Mouse (Mus musculus): ENCODE measurements around the gene Serpina3a. TPM values are rescaled to one million over a fixed set of nuclear protein-coding genes. Genes with fewer than 3 reads are reported as not detected.
"Not testable (repeated sequence)": the region's sequence is repeated elsewhere in the genome, so short reads cannot be mapped to it uniquely, and the experiment has no call there.

Gene Serpina3a
- total RNA-seq (2021): not detected
- long read RNA-seq, experiment 1: 0 reads
- long read RNA-seq, experiment 2: 0 reads

DNA sequence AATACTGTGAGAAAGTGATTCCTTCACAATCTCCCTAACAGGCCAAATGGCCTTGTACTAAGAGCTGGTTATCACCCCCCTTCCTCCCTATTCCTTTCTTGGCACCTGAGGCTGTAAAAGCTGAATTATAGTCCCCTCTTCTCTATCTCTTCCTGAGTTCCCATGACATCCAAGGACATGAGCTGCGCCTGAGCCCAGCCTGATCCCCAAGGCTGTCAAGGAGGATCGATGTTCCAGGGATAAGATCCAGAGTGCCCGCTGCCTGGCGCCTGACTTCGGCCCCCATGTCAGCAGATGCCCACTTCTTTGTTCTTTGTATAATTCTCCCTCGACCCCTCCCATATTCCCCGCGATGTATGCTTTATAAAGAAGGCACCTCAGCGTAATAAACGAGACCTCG lies at the start of gene Serpina3a:
Serpina3a (plus strand) TSS at position 392 of the 400 bp plus-strand sequence.
- not testable (repeated sequence) for DNase-seq (ENCODE audit: low spot score in 2 of 2)

GRCm38 (mm10) chr12:104064532-104064931 lies 48.0 kb upstream of the Serpina3a start:
- DNase-seq (ENCODE audit: low spot score in 2 of 2): no peak

GRCm38 (mm10) chr12:104064996-104065395 lies 47.5 kb upstream of the Serpina3a start:
- no peak for DNase-seq (ENCODE audit: low spot score in 2 of 2)

DNA sequence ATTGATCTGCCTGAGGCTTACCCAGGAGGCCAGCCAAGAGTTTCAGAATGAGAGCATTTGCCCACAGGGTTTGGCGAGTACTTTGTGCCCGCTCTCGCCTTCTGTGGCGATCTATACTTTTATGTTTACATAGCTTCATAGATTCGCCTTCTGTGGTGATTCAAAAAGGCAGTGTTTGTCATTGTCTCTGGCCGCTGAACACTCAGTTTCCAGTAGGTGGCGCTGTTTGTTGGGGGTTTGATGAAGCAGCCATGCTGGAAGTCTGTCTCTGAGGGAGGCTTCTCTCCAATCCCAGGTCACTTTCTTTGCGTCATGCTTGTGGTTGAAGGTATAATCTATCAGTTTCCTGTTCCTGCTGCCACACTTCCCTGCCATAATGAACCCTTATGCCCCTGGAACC lies 46.3 kb upstream of the Serpina3a start:
- DNase-seq (ENCODE audit: low spot score in 2 of 2): peak; percentile 68 to 73

DNA sequence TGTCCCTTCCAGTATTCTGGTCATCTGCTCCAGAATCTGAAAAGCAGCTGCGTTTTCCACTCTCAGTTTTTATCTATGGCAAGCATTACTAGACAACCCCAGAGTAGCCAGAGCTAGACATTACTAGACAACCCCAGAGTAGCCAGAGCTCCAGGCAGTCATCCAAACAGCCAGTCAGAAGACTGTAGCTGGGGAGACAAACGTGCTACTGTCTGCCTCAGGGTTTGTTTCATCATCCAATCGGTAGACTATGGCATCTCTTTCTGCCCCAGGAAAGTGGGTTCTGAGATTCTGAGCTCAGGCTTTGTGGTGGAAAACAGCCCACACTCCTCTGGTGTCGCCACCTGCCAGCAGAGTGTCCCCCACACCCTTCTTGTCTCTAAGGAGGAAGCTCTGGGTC lies 45.0 kb upstream of the Serpina3a start:
- DNase-seq (ENCODE audit: low spot score in 2 of 2): peak; percentile 53 to 70

GRCm38 (mm10) chr12:104069620-104070019 lies 42.9 kb upstream of the Serpina3a start:
- DNase-seq (ENCODE audit: low spot score in 2 of 2): peak; percentile 75 to 82

GRCm38 (mm10) chr12:104071708-104072107 lies 40.8 kb upstream of the Serpina3a start:
- DNase-seq (ENCODE audit: low spot score in 2 of 2): no peak

GRCm38 (mm10) chr12:104072286-104072685 lies 40.2 kb upstream of the Serpina3a start:
- peak; percentile 36 to 51 for DNase-seq (ENCODE audit: low spot score in 2 of 2)

GRCm38 (mm10) chr12:104090119-104090518 lies 22.4 kb upstream of the Serpina3a start:
- DNase-seq (ENCODE audit: low spot score in 2 of 2): no peak

DNA sequence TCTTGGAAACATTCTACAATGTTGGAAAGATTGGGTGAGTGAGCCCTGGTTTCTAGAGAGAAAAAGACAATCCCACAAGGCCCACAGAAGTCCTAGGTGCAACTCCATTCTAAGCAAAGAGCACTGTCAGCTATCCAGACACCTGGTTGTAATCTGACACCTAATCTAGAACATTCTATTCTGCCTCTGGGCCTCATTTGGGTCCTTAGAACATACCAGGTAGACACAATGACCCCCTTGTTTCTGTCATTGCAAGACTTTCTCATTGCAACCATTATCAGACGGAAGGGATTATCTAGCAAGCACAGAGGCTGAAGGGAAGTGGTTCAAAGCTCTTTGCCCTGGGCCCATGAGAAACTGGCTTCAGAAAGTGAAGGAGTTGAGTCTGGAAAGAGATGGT lies 21.2 kb upstream of the Serpina3a start:
- no peak for DNase-seq (ENCODE audit: low spot score in 2 of 2)

DNA sequence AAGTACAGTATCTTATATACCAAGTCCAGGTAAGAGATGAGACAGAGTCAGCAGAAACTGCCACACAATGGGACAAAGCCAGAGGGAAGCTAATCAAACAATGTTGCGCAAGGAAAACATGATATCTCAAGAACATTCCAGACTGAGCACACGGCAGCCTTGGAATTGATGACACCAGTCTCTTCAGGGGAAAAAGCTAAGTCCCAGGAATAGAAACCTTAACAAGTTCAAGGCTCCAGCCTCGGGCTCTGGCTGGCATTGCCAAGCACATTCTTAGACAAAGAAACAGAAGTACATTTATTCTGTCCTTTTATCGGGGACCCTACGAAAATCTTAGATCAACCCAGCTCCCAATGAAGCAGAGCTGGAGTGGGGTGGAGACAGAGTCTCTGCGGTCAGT lies 11.8 kb upstream of the Serpina3a start, which contains the start of gene Serpina5:
Serpina5 (plus strand) TSS at position 346 of the 400 bp plus-strand sequence.
- DNase-seq (ENCODE audit: low spot score in 2 of 2): no peak

DNA sequence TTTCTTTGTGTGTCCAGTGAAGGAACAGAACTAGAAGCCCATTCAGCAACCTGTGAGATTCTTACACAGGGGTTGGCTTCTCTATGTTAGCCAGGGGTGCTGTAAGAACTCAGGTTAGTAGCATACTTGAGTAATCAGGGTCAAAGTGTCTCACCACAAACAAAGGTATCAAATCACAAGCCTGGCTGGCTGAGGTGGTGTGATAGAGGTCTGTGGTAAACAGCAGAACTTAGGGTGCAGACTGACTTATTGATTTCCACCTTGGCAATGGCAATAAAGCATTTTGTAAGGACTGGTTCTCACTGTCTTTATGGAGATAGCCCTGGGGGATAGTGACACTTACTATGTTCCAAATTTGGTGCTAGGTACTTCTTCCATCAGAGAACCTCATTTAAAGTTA lies 6.7 kb upstream of the Serpina3a start:
- DNase-seq (ENCODE audit: low spot score in 2 of 2): no peak

DNA sequence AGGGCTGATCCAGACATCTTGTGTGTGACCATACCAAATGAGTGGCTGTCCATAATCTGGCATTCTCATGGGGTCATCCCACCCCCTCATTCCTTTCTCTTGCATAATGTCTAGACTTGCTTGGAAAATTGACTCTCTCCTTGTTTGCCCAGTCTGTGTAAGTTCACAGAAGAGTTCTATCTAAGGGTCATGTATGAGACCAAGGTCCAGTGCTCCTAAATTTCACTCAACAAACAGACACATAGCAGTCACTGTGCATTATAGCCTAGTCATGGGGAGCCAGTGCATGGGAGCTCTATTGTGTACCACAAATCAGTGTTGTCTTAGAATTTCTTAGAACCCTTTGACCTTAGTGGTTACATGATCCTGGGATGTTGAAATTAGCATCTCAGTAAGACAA lies 5.6 kb upstream of the Serpina3a start:
- no peak for DNase-seq (ENCODE audit: low spot score in 2 of 2)

DNA sequence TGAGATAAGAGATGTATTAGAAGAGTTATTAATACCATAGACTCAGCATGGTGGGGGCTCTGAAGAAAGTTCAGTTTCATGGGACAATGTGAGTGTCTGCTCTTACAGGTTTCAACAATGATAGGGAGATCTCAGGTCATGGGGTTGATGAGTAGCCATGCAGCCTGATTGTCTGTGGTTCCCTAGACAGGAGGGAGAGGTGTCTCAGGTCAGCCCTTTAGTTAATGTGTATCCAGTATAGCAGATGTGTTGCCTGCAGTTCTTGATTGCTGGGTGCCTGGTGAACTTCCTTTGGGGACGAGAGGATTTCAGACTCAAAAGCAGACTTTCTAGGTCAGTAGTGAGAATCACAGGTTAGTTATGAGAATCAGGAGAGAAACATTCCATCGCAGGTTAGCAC lies 4.0 kb upstream of the Serpina3a start:
- no peak for DNase-seq (ENCODE audit: low spot score in 2 of 2)

GRCm38 (mm10) chr12:104114921-104115579 lies 2.5 kb downstream of the Serpina3a start:
- DNase-seq (ENCODE audit: low spot score in 2 of 2): no peak

- DNase-seq (ENCODE audit: low spot score in 2 of 2): no peak
These were observed 10.6 kb downstream of the Serpina3a start for GRCm38 (mm10) chr12:104123097-104123496.

GRCm38 (mm10) chr12:104123996-104124395 lies 11.5 kb downstream of the Serpina3a start:
- DNase-seq (ENCODE audit: low spot score in 2 of 2): no peak

GRCm38 (mm10) chr12:104125021-104125560 lies 12.6 kb downstream of the Serpina3a start:
- DNase-seq (ENCODE audit: low spot score in 2 of 2): no peak

DNA sequence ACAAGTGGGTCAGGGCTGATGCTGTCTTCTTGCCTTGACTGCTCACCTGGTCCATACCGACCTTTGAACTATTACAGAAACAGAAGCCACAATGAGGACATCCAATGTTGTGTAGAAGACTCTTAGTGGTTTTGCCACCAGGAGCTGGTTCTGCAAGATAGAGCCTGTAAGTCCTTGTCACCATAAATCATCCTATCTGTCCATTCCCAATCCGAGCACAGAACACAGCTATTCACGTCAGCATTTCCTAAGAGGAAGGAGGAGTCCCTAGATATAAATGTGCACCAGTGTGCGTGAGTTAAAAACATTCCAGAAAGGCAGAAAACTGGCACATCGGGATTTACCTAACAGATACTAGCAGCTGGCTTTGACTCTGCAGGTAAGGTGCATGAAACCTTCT lies 15.2 kb downstream of the Serpina3a start, which contains the start of gene Serpina3b:
Serpina3b (plus strand) TSS at position 301 of the 400 bp plus-strand sequence.
- DNase-seq (ENCODE audit: low spot score in 2 of 2): no peak

GRCm38 (mm10) chr12:104131041-104131440 lies 18.5 kb downstream of the Serpina3a start:
- no peak for DNase-seq (ENCODE audit: low spot score in 2 of 2)

- DNase-seq (ENCODE audit: low spot score in 2 of 2): no peak
These were observed 25.7 kb downstream of the Serpina3a start for GRCm38 (mm10) chr12:104138216-104138615.

- no peak for DNase-seq (ENCODE audit: low spot score in 2 of 2)
These were observed 28.1 kb downstream of the Serpina3a start for GRCm38 (mm10) chr12:104140543-104141103.
